Mouse (Mus musculus) liver, adult 2 months (tissue): ENCODE measurements at regions not wholly inside any gene's neighbourhood (a gene's known extent, or its start where the extent isn't known, plus 50 kb on each side); places are given as distances from the start of the nearest gene placed in this dataset.

Source experiments
- CTCF ChIP-seq: fragments of 200-500 bp; IDR thresholded peaks from 2 replicates; pipeline ENCODE4 v1.5.1; 2011; ENCODE audit warnings: low read depth, low read length, control low read depth
- POLR2A ChIP-seq: fragments of 200-500 bp; IDR thresholded peaks from 2 replicates; pipeline ENCODE4 v1.6.1; 2011; ENCODE audit warnings: low read length, control low read depth; ENCODE audit not compliant: insufficient read depth; ENCODE audit errors: extremely low read depth

DNA sequence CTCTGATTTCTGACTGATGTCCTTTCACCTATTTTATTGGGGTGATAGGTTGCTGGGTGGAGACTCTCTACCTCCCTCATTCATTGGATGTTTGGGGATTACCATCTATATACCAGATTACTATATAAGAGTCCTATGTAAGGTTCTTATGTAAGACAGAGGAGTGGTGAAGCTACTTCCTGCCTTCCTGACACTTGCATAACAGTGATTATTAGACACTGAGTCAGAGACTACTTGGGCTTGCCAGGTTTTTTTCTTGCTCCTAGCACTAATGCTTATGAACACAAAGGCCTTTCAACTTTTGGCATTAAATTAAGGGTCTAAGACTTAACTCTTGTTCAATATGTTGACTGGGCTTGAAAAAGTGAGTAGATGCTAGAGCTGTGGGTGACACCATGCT is 500.4 kb downstream of the Olfm4 start:
- no peak for TF ChIP-seq POLR2A
- no peak for TF ChIP-seq CTCF
